Mouse (Mus musculus): Measurements from ENCODE around the gene Fcrla. TPM values are rescaled to one million over a fixed set of nuclear protein-coding genes. Genes with fewer than 3 reads are reported as not detected.

The Fcrla gene
- total and polyA plus RNA-seq, 3 experiments: 10.6 to 30.6 (median 17.7) TPM

DNA sequence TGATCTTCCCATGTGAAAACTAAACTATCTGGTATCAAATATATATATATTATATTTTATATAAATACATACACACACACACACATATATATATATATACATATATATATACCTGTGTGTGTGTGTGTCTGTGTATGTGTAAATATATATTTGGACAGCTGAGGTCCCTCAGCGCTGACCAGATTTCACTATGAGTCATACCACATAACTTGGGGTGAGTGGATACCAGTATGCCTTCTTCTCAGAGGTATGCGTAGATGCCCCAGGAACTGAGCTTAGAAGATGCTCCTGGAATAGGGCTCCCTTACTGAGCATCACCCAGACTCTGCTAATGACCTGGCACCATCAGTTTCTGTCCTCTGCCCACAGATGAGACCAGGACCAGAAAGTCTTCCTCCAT, 47.4 kb upstream of the Fcrla start:
- Histone ChIP-seq H3K9ac (ENCODE audit: insufficient read depth, low read depth) (peak overlapping the region; percentile 55; the same call in 1 of the 2 replicates), H3K27ac (ENCODE audit: insufficient read depth, low read depth) (no peak overlapping the region), H3K27me3 (replicated peaks) (no peaks in the 10 kb centered on the region), H3K4me2 (ENCODE audit: insufficient read depth, low read depth, poor library complexity, severe bottlenecking) (peak overlapping the region; percentile 92), H3K36me3 (replicated peaks in 1 of 2; ENCODE audit: control insufficient read depth in 1 of 2, insufficient read depth in 1 of 2, low read length in 1 of 2) (peaks cover 0 to 13% of the 10 kb centered on the region in 2 experiments), H3K4me1 (ENCODE audit: control insufficient read depth in 1 of 2, insufficient read depth in 2 of 2) (peaks cover 17 to 58% of the 10 kb centered on the region in 2 experiments), H3K4me3 (replicated peaks in 1 of 3; ENCODE audit: low read depth in 2 of 3, low read length in 2 of 3, poor library complexity in 1 of 3) (peak overlapping the region; percentile 28 to 59 (median 42)), H3K79me2 (replicated peaks; ENCODE audit: control insufficient read depth, extremely low read depth, insufficient read depth, poor library complexity, severe bottlenecking) (no peaks in the 10 kb centered on the region; the same call in 1 of the 2 replicates), H3K9me3 (replicated peaks; ENCODE audit: low read length) (no peaks in the 10 kb centered on the region)
- in situ Hi-C loops (cut with MboI; ENCODE audit: low pct_ligation_motif_present, low pct_unique_long_range_greater_than_20kb, low sequenced_read_pairs): loop anchor here (25.0 kb wide), 1 partner anchor 337 kb away; the partner anchor contains the start of gene Olfml2b
- no peak for DNase-seq (ENCODE audit: extremely low read depth)
- dilution Hi-C loops (cut with MboI; ENCODE audit: extremely low pct_ligation_motif_present, extremely low pct_unique_long_range_greater_than_20kb, low sequenced_read_pairs): no loop called here
- TF ChIP-seq SIN3A (IDR thresholded peaks at IDR 0.05; ENCODE audit: low read length) (0 out of 2 replicates have a peak, but pooled peaks have one; percentile 15), NRF1 (IDR thresholded peaks at IDR 0.05; ENCODE audit: low read depth, low read length) (no peak), JUND (conservative IDR thresholded peaks at IDR 0.05; ENCODE audit: low read depth, low read length) (peak; percentile 77), TBP (conservative IDR thresholded peaks at IDR 0.05; ENCODE audit: low read depth, low read length) (no peak), JUN (IDR thresholded peaks at IDR 0.05; ENCODE audit: insufficient read depth, low read depth, low read length) (0 out of 2 replicates have a peak, but pooled peaks have one; percentile 13), IRF4 (IDR thresholded peaks at IDR 0.05; ENCODE audit: low read depth, low read length) (peak; percentile 68; the same call in 1 of the 2 replicates), RCOR1 (conservative IDR thresholded peaks at IDR 0.05; ENCODE audit: low read depth, low read length) (no peak)

DNA sequence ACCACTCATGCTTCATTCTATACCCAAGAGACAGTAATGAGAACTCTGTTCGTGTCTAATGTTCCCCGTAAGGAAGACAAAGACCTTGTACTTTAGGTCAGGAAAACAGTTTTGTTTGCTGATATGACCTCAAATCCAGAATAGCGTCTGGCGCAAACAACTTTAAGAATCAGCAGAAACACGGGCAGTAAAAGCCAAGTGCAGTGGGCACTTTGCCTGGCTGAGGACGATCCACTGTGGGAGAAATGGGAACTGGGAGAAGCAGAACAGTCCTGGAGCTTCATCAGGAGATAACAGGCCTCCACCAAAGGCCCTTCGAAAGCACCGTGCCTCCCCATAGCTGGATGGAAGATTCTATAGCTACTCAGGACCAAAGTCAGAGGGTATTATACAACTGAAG, 46.8 kb upstream of the Fcrla start:
- in situ Hi-C loops (cut with MboI; ENCODE audit: low pct_ligation_motif_present, low pct_unique_long_range_greater_than_20kb, low sequenced_read_pairs): no loop called here
- TF ChIP-seq KAT2A (IDR thresholded peaks at IDR 0.05; ENCODE audit: insufficient replicate concordance, low read length): no peak
- no peak for TF ChIP-seq ELF1 (IDR thresholded peaks at IDR 0.05; ENCODE audit: low read depth, low read length)
- no peak for TF ChIP-seq POLR2A (IDR thresholded peaks at IDR 0.05; ENCODE audit: low read depth, low read length)
- TF ChIP-seq SMC3 (IDR thresholded peaks at IDR 0.05; ENCODE audit: low read depth, low read length): no peak
- TF ChIP-seq MAZ (IDR thresholded peaks at IDR 0.05; ENCODE audit: low read depth, low read length): no peak
- H3K4me3 ChIP-seq (replicated peaks in 1 of 3; ENCODE audit: low read depth in 2 of 3, low read length in 2 of 3, poor library complexity in 1 of 3): peak overlapping the region; percentile 6 to 37 (median 32)

DNA sequence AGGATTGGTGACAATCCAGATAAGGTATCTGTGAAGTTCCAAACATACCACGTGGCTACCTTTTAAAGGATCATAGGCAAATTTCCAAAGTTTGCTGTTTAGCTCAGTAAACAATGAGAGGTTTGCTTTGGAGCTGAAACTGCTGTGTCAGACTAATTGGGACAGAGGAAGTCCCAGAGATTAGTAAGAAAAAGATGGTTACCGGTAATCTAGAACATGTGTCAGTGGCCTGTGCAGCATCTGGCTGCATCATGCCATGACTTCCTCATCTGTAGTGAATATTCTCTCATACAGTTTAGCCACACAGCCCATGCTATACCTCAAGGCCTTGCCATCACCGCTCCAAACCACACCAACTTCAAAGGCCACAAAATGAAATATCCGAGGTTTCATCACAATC, 45.6 kb upstream of the Fcrla start:
- Histone ChIP-seq H3K27me3 (replicated peaks) (no peaks in the 10 kb centered on the region), H3K4me2 (ENCODE audit: insufficient read depth, low read depth, poor library complexity, severe bottlenecking) (peak overlapping the region; percentile 68), H3K4me3 (replicated peaks in 1 of 3; ENCODE audit: low read depth in 2 of 3, low read length in 2 of 3, poor library complexity in 1 of 3) (peak overlapping the region in 1 of 3 experiments; percentile 4), H3K9ac (ENCODE audit: insufficient read depth, low read depth) (no peak overlapping the region), H3K4me1 (ENCODE audit: control insufficient read depth in 1 of 2, insufficient read depth in 2 of 2) (peaks cover 12 to 51% of the 10 kb centered on the region in 2 experiments), H3K79me2 (replicated peaks; ENCODE audit: control insufficient read depth, extremely low read depth, insufficient read depth, poor library complexity, severe bottlenecking) (no peaks in the 10 kb centered on the region; the same call in 1 of the 2 replicates), H3K27ac (ENCODE audit: insufficient read depth, low read depth) (0 out of 2 replicates have a peak overlapping the region, but pooled peaks have one; percentile 38), H3K36me3 (replicated peaks in 1 of 2; ENCODE audit: control insufficient read depth in 1 of 2, insufficient read depth in 1 of 2, low read length in 1 of 2) (peaks cover 6 to 30% of the 10 kb centered on the region in 2 experiments), H3K9me3 (replicated peaks; ENCODE audit: low read length) (peaks cover 7% of the 10 kb centered on the region)
- 0 out of 2 replicates have a peak, but pooled peaks have one; percentile 19 for TF ChIP-seq MYC (IDR thresholded peaks at IDR 0.05; ENCODE audit: low read depth, low read length)
- TF ChIP-seq MAFK (IDR thresholded peaks at IDR 0.05; ENCODE audit: insufficient replicate concordance, low read length): peak; percentile 53; the same call in 1 of the 2 replicates
- no peak for TF ChIP-seq GABPA (IDR thresholded peaks at IDR 0.05; ENCODE audit: insufficient replicate concordance, low read depth, low read length)
- dilution Hi-C loops (cut with MboI; ENCODE audit: extremely low pct_ligation_motif_present, extremely low pct_unique_long_range_greater_than_20kb, low sequenced_read_pairs) (no loop called here), in situ Hi-C loops (cut with MboI; ENCODE audit: low pct_ligation_motif_present, low pct_unique_long_range_greater_than_20kb, low sequenced_read_pairs) (no loop called here)
- DNase-seq (ENCODE audit: extremely low read depth): no peak

More for the DNA sequence above, 46.8 kb upstream of the Fcrla start:
- Histone ChIP-seq H3K27ac (ENCODE audit: insufficient read depth, low read depth) (no peak overlapping the region), H3K4me1 (ENCODE audit: control insufficient read depth in 1 of 2, insufficient read depth in 2 of 2) (peaks cover 17 to 58% of the 10 kb centered on the region in 2 experiments), H3K27me3 (replicated peaks) (no peaks in the 10 kb centered on the region), H3K9me3 (replicated peaks; ENCODE audit: low read length) (peaks cover under 1% of the 10 kb centered on the region), H3K79me2 (replicated peaks; ENCODE audit: control insufficient read depth, extremely low read depth, insufficient read depth, poor library complexity, severe bottlenecking) (no peaks in the 10 kb centered on the region; the same call in 1 of the 2 replicates), H3K4me2 (ENCODE audit: insufficient read depth, low read depth, poor library complexity, severe bottlenecking) (peak overlapping the region; percentile 67), H3K9ac (ENCODE audit: insufficient read depth, low read depth) (0 out of 2 replicates have a peak overlapping the region, but pooled peaks have one; percentile 20), H3K36me3 (replicated peaks in 1 of 2; ENCODE audit: control insufficient read depth in 1 of 2, insufficient read depth in 1 of 2, low read length in 1 of 2) (peaks cover 0 to 19% of the 10 kb centered on the region in 2 experiments)
- dilution Hi-C loops (cut with MboI; ENCODE audit: extremely low pct_ligation_motif_present, extremely low pct_unique_long_range_greater_than_20kb, low sequenced_read_pairs): no loop called here
- no peak for DNase-seq (ENCODE audit: extremely low read depth)
